Mouse (Mus musculus) liver, adult 2 months (tissue): ENCODE measurements around the gene Mylip. TPM values are rescaled to one million over a fixed set of nuclear protein-coding genes. Genes with fewer than 3 reads are reported as not detected.

Experiments
- DNase-seq: peaks from one replicate; pipeline ENCODE4 v3.0.0-alpha.2; 2011; ENCODE audit warnings: low read depth, low spot score; ENCODE audit errors: extremely low read depth
- H3K27ac ChIP-seq: fragments of 200-500 bp; replicated peaks from 2 replicates; pipeline ENCODE4 v1.5.1; 2012; ENCODE audit warnings: low read depth, mild to moderate bottlenecking, control low read depth, inconsistent platforms, low read length; ENCODE audit not compliant: insufficient read depth
- H3K27me3 ChIP-seq: fragments of 200-500 bp; 2 replicates; pipeline ENCODE4 v1.6.1; 2012; ENCODE audit warnings: mild to moderate bottlenecking, moderate library complexity, low read length, inconsistent platforms; ENCODE audit not compliant: control insufficient read depth, insufficient read depth
- H3K36me3 ChIP-seq: fragments of 200-500 bp; 2 replicates; pipeline ENCODE4 v1.6.1; 2012; ENCODE audit warnings: low read length, inconsistent platforms; ENCODE audit not compliant: control insufficient read depth, insufficient read depth
- H3K4me1 ChIP-seq: fragments of 200-500 bp; 2 replicates; pipeline ENCODE4 v1.6.1; 2011; ENCODE audit warnings: low read length; ENCODE audit not compliant: control insufficient read depth, insufficient read depth
- H3K4me3 ChIP-seq: fragments of 200-500 bp; 2 replicates; pipeline ENCODE4 v1.5.1; 2011; ENCODE audit warnings: low read depth, mild to moderate bottlenecking, control low read depth, low read length, moderate library complexity; ENCODE audit not compliant: insufficient read depth
- H3K79me2 ChIP-seq: fragments of 200-500 bp; 2 replicates; pipeline ENCODE4 v1.6.1; 2012; ENCODE audit warnings: inconsistent platforms, mild to moderate bottlenecking, low read length, moderate library complexity; ENCODE audit not compliant: control insufficient read depth, insufficient read depth
- H3K9ac ChIP-seq: fragments of 200-500 bp; 2 replicates; pipeline ENCODE4 v1.6.1; 2012; ENCODE audit warnings: low read depth, mild to moderate bottlenecking, control low read depth, inconsistent platforms, low read length
- CTCF ChIP-seq: fragments of 200-500 bp; IDR thresholded peaks from 2 replicates; pipeline ENCODE4 v1.5.1; 2011; ENCODE audit warnings: low read depth, low read length, control low read depth
- POLR2A ChIP-seq: fragments of 200-500 bp; IDR thresholded peaks from 2 replicates; pipeline ENCODE4 v1.6.1; 2011; ENCODE audit warnings: low read length, control low read depth; ENCODE audit not compliant: insufficient read depth; ENCODE audit errors: extremely low read depth
- WGBS: fragments of 180-500 bp; shearing (Covaris S2); methylation state at CpG from one replicate; pipeline ENCODE4 v1.1.7; 2018; 5-methylcytosine and 5-hydroxymethylcytosine counted together
- polyA plus RNA-seq: library from polyadenylated mRNA; depleted of rRNA; stranded (reverse); fragments of >200 nt; gene quantifications from 2 replicates; pipeline ENCODE4 v1.2.3, GENCODE M21; 2012
- total RNA-seq: library from RNA; depleted of rRNA; stranded (reverse); fragments of >200 nt; gene quantifications from 2 replicates; pipeline ENCODE4 v1.2.3, GENCODE M21; 2014

The Mylip gene
- total and polyA plus RNA-seq, 2 experiments: 4.8 to 9.5 TPM

DNA sequence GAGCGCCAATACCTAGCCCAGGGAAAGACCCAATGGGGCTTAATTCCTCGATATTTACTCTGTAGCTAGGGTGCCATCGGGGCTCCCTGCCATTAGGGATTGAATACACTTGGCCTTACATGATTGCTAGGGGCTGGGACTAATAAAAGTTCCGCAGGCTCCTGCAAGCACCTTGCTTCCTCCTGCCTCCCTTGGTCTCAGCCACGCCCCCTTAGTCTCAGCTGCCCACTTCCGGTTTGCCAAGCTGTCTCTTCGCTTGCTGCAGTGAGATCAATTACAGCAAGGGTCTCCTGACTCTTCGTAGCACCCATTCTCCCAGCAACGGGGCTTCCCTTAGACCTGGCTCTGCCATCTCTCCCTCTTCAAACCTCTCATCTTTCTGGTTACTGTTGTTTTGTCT is 63.5 kb downstream of the Mylip start:
- no peak overlapping the region for H3K4me3 ChIP-seq
- no peaks in the 10 kb centered on the region for H3K79me2 ChIP-seq
- no peak overlapping the region for H3K27ac ChIP-seq
- peaks cover 10% of the 10 kb centered on the region for H3K4me1 ChIP-seq
- H3K9ac ChIP-seq: no peak overlapping the region
- TF ChIP-seq POLR2A (no peak), CTCF (no peak)
- H3K36me3 ChIP-seq: no peaks in the 10 kb centered on the region
- no peak for DNase-seq
- no peaks in the 10 kb centered on the region for H3K27me3 ChIP-seq
- WGBS: 87% methylated on average over 9 of the region's 9 CpGs

GRCm38 (mm10) chr13:45454044-45454443 is 64.5 kb downstream of the Mylip start:
- no peaks in the 10 kb centered on the region for H3K36me3 ChIP-seq
- TF ChIP-seq CTCF (no peak), POLR2A (no peak)
- peaks cover 10% of the 10 kb centered on the region for H3K4me1 ChIP-seq
- no peak overlapping the region for H3K9ac ChIP-seq
- no peak for DNase-seq
- H3K27ac ChIP-seq: no peak overlapping the region
- H3K27me3 ChIP-seq: no peaks in the 10 kb centered on the region
- WGBS: 71% methylated on average over 1 of the region's 1 CpGs
- no peak overlapping the region for H3K4me3 ChIP-seq
- no peaks in the 10 kb centered on the region for H3K79me2 ChIP-seq

DNA sequence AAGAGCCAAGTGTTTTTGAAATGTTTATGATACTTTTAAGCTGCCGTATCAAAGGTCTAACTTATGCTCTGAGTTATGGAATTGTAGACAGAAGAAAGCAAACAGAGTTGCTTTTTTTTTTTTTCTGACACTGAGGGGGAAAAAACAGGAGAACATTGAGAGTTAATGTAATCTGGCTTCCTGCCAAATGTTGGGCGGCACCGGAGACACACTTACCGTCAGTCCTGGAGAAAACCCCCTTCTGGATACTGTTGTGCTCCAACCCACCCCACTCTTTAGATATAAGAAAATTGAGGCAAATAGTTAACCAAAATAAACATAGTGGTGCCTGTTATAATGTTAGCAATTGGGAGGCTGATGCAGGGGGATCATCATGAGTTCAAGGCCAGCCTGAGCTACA is 65.1 kb downstream of the Mylip start:
- Histone ChIP-seq H3K36me3 (no peaks in the 10 kb centered on the region), H3K27ac (peak overlapping the region; percentile 57), H3K79me2 (no peaks in the 10 kb centered on the region), H3K4me1 (peaks cover 10% of the 10 kb centered on the region), H3K4me3 (no peak overlapping the region), H3K27me3 (no peaks in the 10 kb centered on the region), H3K9ac (no peak overlapping the region)
- WGBS: 24% methylated on average over 4 of the region's 4 CpGs
- TF ChIP-seq POLR2A: no peak
- TF ChIP-seq CTCF: no peak
- DNase-seq: no peak

GRCm38 (mm10) chr13:45455108-45455861 is 65.7 kb downstream of the Mylip start:
- Histone ChIP-seq H3K4me1 (peaks cover 10% of the 10 kb centered on the region), H3K36me3 (no peaks in the 10 kb centered on the region), H3K4me3 (no peak overlapping the region), H3K27me3 (no peaks in the 10 kb centered on the region), H3K27ac (peak overlapping the region; percentile 57), H3K9ac (no peak overlapping the region), H3K79me2 (no peaks in the 10 kb centered on the region)
- TF ChIP-seq CTCF: no peak
- no peak for TF ChIP-seq POLR2A
- peak; percentile 60 for DNase-seq
- WGBS: 5% methylated on average over 15 of the region's 15 CpGs

DNA sequence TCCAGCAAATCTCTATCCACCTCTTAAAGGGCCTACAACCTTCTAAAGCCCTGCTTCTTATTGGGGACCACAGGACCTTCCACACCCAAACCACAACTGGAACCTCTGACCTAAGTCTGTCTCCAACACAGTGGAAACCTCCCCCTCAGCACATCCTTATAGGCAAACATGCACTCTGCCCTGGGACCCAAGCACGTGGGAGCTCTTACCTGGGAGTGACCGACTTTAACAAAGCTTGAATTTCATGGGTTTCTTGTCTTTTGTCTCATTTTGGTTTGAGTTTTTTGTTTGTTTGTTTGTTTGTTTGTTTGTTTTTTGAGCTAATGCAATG is 66.3 kb downstream of the Mylip start:
- WGBS: 32% methylated on average over 2 of the region's 2 CpGs
- no peak overlapping the region for H3K9ac ChIP-seq

DNA sequence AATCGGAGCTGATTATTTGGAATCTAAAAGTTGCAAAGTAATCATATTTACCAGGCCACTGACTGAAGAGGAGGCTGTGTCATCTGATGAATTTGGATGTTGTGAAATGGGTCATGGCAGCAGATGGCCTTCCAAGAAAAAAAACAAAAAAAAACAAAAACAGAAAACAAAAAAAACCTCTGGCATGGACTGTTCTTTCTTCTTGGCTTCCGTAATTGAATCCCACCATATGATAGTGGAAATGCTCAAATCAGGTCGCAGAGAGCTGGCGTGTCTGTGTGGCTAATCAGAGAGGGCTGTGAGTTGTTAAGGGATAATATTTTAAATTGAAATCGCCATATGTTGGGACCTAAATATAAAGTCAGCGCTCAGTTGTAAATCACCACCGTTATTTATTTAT is 67.9 kb downstream of the Mylip start:
- H3K27me3 ChIP-seq: no peaks in the 10 kb centered on the region
- no peak for DNase-seq
- WGBS: 75% methylated on average over 7 of the region's 7 CpGs
- no peak overlapping the region for H3K27ac ChIP-seq
- H3K79me2 ChIP-seq: no peaks in the 10 kb centered on the region
- no peak overlapping the region for H3K9ac ChIP-seq
- peaks cover 10% of the 10 kb centered on the region for H3K4me1 ChIP-seq
- no peak overlapping the region for H3K4me3 ChIP-seq
- no peak for TF ChIP-seq POLR2A
- no peak for TF ChIP-seq CTCF
- no peaks in the 10 kb centered on the region for H3K36me3 ChIP-seq

More for the DNA sequence above, 66.3 kb downstream of the Mylip start:
- Histone ChIP-seq H3K27me3 (no peaks in the 10 kb centered on the region), H3K79me2 (no peaks in the 10 kb centered on the region), H3K4me3 (no peak overlapping the region), H3K4me1 (peaks cover 10% of the 10 kb centered on the region), H3K27ac (peak overlapping the region; percentile 27), H3K36me3 (no peaks in the 10 kb centered on the region)
- DNase-seq: no peak
- TF ChIP-seq CTCF (no peak), POLR2A (no peak)
